Mouse (Mus musculus): ENCODE measurements around the gene Hk2. TPM values are rescaled to one million over a fixed set of nuclear protein-coding genes. Genes with fewer than 3 reads are reported as not detected.

Gene Hk2
- 8.7 and 9.0 TPM in 2 replicates for polyA plus RNA-seq (2015; fragmentation: Nextera tagmentation; extraction: Ambion mirVana)

DNA sequence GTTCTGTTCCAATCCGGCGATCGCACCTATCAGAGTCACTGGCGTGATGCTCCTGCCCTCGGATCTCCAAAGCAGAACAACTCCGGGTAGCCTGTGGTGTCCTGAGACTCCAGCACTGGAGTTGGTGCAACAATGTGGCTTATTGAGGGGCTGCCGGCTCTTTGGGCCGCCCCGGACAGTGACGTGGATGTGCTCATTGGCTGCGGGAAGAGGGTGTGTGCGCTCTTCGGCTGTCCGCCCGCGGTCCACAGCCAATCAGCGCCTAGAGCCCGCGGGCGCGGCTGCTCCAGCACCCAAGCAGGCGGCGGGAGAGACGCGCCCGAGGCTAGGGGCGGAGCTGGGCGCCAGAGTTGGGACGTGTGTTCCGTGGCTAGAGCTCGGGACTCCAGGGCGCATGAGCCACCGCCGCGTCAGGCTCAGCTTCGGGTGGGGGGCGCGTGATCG lies at the start of gene Hk2:
Hk2 (minus strand) TSS at position 134 of the 444 bp plus-strand sequence.

DNA sequence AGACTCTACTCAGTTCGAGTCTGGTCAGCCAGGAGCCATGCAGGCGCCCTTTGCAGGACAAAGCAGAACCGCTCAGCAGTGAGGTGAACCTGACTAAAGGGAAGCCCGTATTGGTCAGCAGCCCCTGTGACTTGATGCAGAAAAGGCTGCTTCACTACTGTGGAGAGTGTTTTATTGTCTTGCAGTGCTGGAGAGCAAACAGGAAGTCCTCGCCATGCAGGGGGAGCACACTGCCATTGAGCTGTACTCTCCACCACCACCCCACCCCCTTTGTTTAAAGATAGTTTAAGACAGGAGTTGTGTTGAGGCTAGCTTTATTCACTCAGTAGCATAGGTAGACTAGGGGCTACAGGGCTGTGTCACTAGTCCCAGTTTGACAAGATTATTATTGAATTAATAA lies 69.0 kb downstream of the Hk2 start, which contains the start of gene Pole4:
Pole4 (minus strand) TSS at position 145 of the 400 bp plus-strand sequence.

Other genes with a start within 250 kb of the Hk2 start
- 69.4 and 75.3 TPM in 2 replicates for gene Pole4, start 69.1 kb downstream of the Hk2 start, polyA plus RNA-seq (2015; fragmentation: Nextera tagmentation; extraction: Ambion mirVana)
- 0.08 and 0.22 TPM in 2 replicates for gene Sema4f, start 165.3 kb upstream of the Hk2 start, polyA plus RNA-seq (2015; fragmentation: Nextera tagmentation; extraction: Ambion mirVana)
- 0.23 and 0.34 TPM in 2 replicates for gene M1ap, start 172.4 kb upstream of the Hk2 start, polyA plus RNA-seq (2015; fragmentation: Nextera tagmentation; extraction: Ambion mirVana)

Measured in urinary bladder, postnatal 0 days (tissue).